In the genomic region with DNA sequence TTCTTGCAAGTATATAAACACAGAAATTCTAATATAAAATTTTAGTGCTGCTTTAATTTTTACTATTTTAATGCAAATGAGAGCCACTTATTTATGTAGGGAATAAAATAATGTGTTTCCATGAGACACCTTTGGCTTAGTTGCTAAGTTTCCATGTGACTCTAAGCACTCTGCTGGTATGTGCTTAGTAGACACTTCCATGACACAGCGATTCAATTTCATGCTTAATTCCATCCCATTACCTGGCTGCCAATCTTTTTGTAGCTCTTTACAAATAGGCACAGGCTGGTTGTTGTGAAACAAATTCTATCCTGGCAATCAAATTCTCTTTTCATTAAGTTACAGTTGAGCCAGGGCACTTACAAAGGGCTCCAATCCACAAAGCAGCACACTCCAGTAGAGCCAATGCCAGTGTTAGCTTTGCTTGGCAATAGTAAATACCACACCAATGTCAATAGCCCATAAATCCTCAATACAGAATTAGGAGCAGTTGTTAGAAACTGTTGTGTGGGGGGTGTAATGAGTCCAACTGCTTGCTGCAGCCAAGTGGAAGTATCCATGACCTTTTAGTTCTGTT, we compare ENCODE assay signal across 18 mouse cellular contexts.
DNase-seq lines count a peak whose midpoint lies in the region; ATAC-seq lines count a peak whose summit lies in the region.
"Had no signal": no experiment of that assay in that cellular context is flagged by ENCODE, and none has a peak within 500 bp of the region (broad histone marks: within the 10 kb centered on the region; RNA-seq: fewer than 3 reads in every experiment).

No protein-coding gene starts in this region.

- no peak overlapping the region for H3K4me3 ChIP-seq in forebrain, embryonic 13.5 days
- no peak overlapping the region for H3K4me3 ChIP-seq in hindbrain, embryonic 16.5 days (ENCODE audit: low read length)
- H3K4me3 ChIP-seq in neural tube, embryonic 12.5 days = no peak overlapping the region
- H3K4me3 ChIP-seq: erythroblast, embryonic 14.5 days; heart, adult 2 months; kidney, embryonic 15.5 days; liver, embryonic 12.5 days had no signal

- H3K9me3 ChIP-seq in forebrain, embryonic 13.5 days (replicated peaks) = no peaks in the 10 kb centered on the region
- no peaks in the 10 kb centered on the region for H3K9me3 ChIP-seq in hindbrain, embryonic 16.5 days (ENCODE audit: control insufficient read depth, low read length)
- H3K9me3 ChIP-seq in neural tube, embryonic 12.5 days = no peaks in the 10 kb centered on the region
- H3K9me3 ChIP-seq: kidney, embryonic 15.5 days; liver, embryonic 12.5 days had no signal

- no peaks in the 10 kb centered on the region for H3K36me3 ChIP-seq in forebrain, embryonic 13.5 days (ENCODE audit: poor library complexity, severe bottlenecking)
- H3K36me3 ChIP-seq in hindbrain, embryonic 16.5 days (ENCODE audit: control insufficient read depth, insufficient read depth, low read length) = no peaks in the 10 kb centered on the region
- no peaks in the 10 kb centered on the region for H3K36me3 ChIP-seq in neural tube, embryonic 12.5 days
- H3K36me3 ChIP-seq: kidney, embryonic 15.5 days; liver, embryonic 12.5 days had no signal

- H3K4me1 ChIP-seq in forebrain, embryonic 13.5 days = peaks cover 6% of the 10 kb centered on the region; the same call in 1 of the 2 replicates
- no peaks in the 10 kb centered on the region for H3K4me1 ChIP-seq in hindbrain, embryonic 16.5 days (ENCODE audit: control insufficient read depth, insufficient read depth, low read depth, low read length)
- H3K4me1 ChIP-seq in neural tube, embryonic 12.5 days = no peaks in the 10 kb centered on the region
- H3K4me1 ChIP-seq: kidney, embryonic 15.5 days; liver, embryonic 12.5 days had no signal

- peak; percentile 93 for ATAC-seq in forebrain, embryonic 13.5 days
- peak; percentile 85 for ATAC-seq in hindbrain, embryonic 16.5 days
- ATAC-seq in neural tube, embryonic 12.5 days (ENCODE audit: low FRiP score, low read depth) = peak; percentile 86
- ATAC-seq: activated CD4-positive, CD25-positive, alpha-beta regulatory T cell, adult 4 months; liver, embryonic 12.5 days; lung, postnatal 0 days had no signal

- no peak overlapping the region for H3K9ac ChIP-seq in forebrain, embryonic 13.5 days
- H3K9ac ChIP-seq in hindbrain, embryonic 16.5 days (ENCODE audit: low read depth, low read length) = no peak overlapping the region
- H3K9ac ChIP-seq in neural tube, embryonic 12.5 days = no peak overlapping the region
- H3K9ac ChIP-seq: kidney, embryonic 15.5 days; liver, embryonic 12.5 days had no signal

- H3K27ac ChIP-seq in forebrain, embryonic 13.5 days = no peak overlapping the region
- no peak overlapping the region for H3K27ac ChIP-seq in hindbrain, embryonic 16.5 days (ENCODE audit: low read depth, low read length)
- H3K27ac ChIP-seq in neural tube, embryonic 12.5 days = no peak overlapping the region
- H3K27ac ChIP-seq: heart, adult 2 months; kidney, embryonic 15.5 days; liver, embryonic 12.5 days had no signal

- no peaks in the 10 kb centered on the region for H3K27me3 ChIP-seq in forebrain, embryonic 13.5 days
- H3K27me3 ChIP-seq in hindbrain, embryonic 16.5 days (replicated peaks; ENCODE audit: control insufficient read depth, insufficient read depth, low read length) = no peaks in the 10 kb centered on the region
- no peaks in the 10 kb centered on the region for H3K27me3 ChIP-seq in neural tube, embryonic 12.5 days (replicated peaks)
- H3K27me3 ChIP-seq: kidney, embryonic 15.5 days; liver, embryonic 12.5 days had no signal

- WGBS in forebrain, embryonic 13.5 days = 16% methylated on average over 1 of the region's 1 CpGs
- 20% methylated on average over 1 of the region's 1 CpGs for WGBS in hindbrain, embryonic 16.5 days
- 30% methylated on average over 1 of the region's 1 CpGs for WGBS in neural tube, embryonic 12.5 days

- DNase-seq in embryo, embryonic 10.5 days (ENCODE audit: low spot score) = peak; percentile 31
- no peak for DNase-seq in adrenal gland, postnatal 36 days
- no peak for DNase-seq in kidney, adult 11 months
- DNase-seq in lung, postnatal 25 days (ENCODE audit: low spot score) = no peak
- DNase-seq: cerebellum, adult 11-12 months; heart, adult 2 months; heart, postnatal 36 days; layer of hippocampus, adult 9-11 months; right cerebral cortex, postnatal 4 days; thymus, postnatal 14 days had no signal

- no peak overlapping the region for H3K4me2 ChIP-seq in forebrain, embryonic 13.5 days
- H3K4me2 ChIP-seq in hindbrain, embryonic 16.5 days (ENCODE audit: low read length) = no peak overlapping the region
- H3K4me2 ChIP-seq in neural tube, embryonic 12.5 days (replicated peaks) = no peak overlapping the region
- H3K4me2 ChIP-seq: kidney, embryonic 15.5 days; liver, embryonic 12.5 days had no signal
